Mouse (Mus musculus): ENCODE measurements around the gene Olfr153. TPM values are rescaled to one million over a fixed set of nuclear protein-coding genes. Genes with fewer than 3 reads are reported as not detected.
"Not testable (repeated sequence)": the region's sequence is repeated elsewhere in the genome, so short reads cannot be mapped to it uniquely, and the experiment has no call there.

The Olfr153 gene
- not detected in 2 replicates for polyA plus RNA-seq (2015; fragmentation: Nextera tagmentation; extraction: Ambion mirVana)

- no peak within 1 kb of the TSS for H3K9ac ChIP-seq (ENCODE audit: low read depth, low read length)
- no peaks in the 10 kb centered on the region for H3K27me3 ChIP-seq (ENCODE audit: control insufficient read depth, insufficient read depth, low read depth, low read length)
- no peaks in the 10 kb centered on the region for H3K9me3 ChIP-seq (replicated peaks; ENCODE audit: control insufficient read depth, low read length, poor library complexity, severe bottlenecking)
- H3K4me2 ChIP-seq (ENCODE audit: low read length) = no peak within 1 kb of the TSS
- H3K4me3 ChIP-seq (ENCODE audit: low read depth, low read length) = no peak within 1 kb of the TSS
- no peaks in the 10 kb centered on the region for H3K36me3 ChIP-seq (ENCODE audit: control insufficient read depth, insufficient read depth, low read length)
- no peak for ATAC-seq
- H3K27ac ChIP-seq (ENCODE audit: low read length) = no peak within 1 kb of the TSS
- no peaks in the 10 kb centered on the region for H3K4me1 ChIP-seq (ENCODE audit: control insufficient read depth, insufficient read depth, low read length)
Measured at GRCm38 (mm10) chr2:87531496-87531895, at the start of gene Olfr153. Olfr153 (plus strand) TSS chr2:87531796.

GRCm38 (mm10) chr2:87482276-87482675, 49.3 kb upstream of the Olfr153 start:
- ATAC-seq = no peak
- no peaks in the 10 kb centered on the region for H3K27me3 ChIP-seq (ENCODE audit: control insufficient read depth, insufficient read depth, low read depth, low read length)
- H3K4me3 ChIP-seq (ENCODE audit: low read depth, low read length) = no peak overlapping the region
- no peak overlapping the region for H3K9ac ChIP-seq (ENCODE audit: low read depth, low read length)
- WGBS = 76% methylated on average over 2 of the region's 2 CpGs
- H3K4me1 ChIP-seq (ENCODE audit: control insufficient read depth, insufficient read depth, low read length) = no peaks in the 10 kb centered on the region
- H3K4me2 ChIP-seq (ENCODE audit: low read length) = no peak overlapping the region
- H3K9me3 ChIP-seq (replicated peaks; ENCODE audit: control insufficient read depth, low read length, poor library complexity, severe bottlenecking) = no peaks in the 10 kb centered on the region
- H3K27ac ChIP-seq (ENCODE audit: low read length) = no peak overlapping the region
- H3K36me3 ChIP-seq (ENCODE audit: control insufficient read depth, insufficient read depth, low read length) = no peaks in the 10 kb centered on the region

- H3K4me2 ChIP-seq (ENCODE audit: low read length); H3K9me3 ChIP-seq (replicated peaks; ENCODE audit: control insufficient read depth, low read length, poor library complexity, severe bottlenecking); H3K36me3 ChIP-seq (ENCODE audit: control insufficient read depth, insufficient read depth, low read length); ATAC-seq; H3K27ac ChIP-seq (ENCODE audit: low read length); H3K27me3 ChIP-seq (ENCODE audit: control insufficient read depth, insufficient read depth, low read depth, low read length); H3K4me3 ChIP-seq (ENCODE audit: low read depth, low read length); H3K4me1 ChIP-seq (ENCODE audit: control insufficient read depth, insufficient read depth, low read length); H3K9ac ChIP-seq (ENCODE audit: low read depth, low read length): not testable (repeated sequence)
- WGBS = 95% methylated on average over 4 of the region's 5 CpGs
Measured at GRCm38 (mm10) chr2:87496993-87497392, 34.6 kb upstream of the Olfr153 start, which contains the start of gene Pramel7. Pramel7 (minus strand) TSS chr2:87497093.

DNA sequence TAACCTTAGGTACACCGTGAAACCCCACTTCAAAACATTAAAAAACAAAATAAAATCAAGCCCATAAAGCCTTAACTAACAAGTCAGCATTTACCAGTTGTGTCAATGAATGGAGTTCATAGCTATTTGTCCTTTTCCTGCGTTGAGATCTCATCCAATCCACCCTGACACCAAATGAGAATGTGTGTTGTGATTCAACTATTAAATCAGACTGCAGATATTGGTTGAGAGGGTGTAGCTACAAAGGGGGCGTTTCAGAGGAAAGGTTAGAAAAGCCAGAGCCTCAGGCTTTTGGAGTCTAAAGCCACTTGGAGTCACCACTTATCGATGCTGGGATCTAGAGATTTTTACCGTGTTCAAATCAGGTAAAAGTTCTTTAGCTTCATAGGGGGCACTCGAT, 25.3 kb upstream of the Olfr153 start, which contains the start of gene Pramel6:
Gene Pramel6 (plus strand): TSS at position 301 of the 400 bp plus-strand sequence.
- H3K9ac ChIP-seq (ENCODE audit: low read depth, low read length) = no peak within 1 kb of the TSS
- H3K36me3 ChIP-seq (ENCODE audit: control insufficient read depth, insufficient read depth, low read length) = no peaks in the 10 kb centered on the region
- H3K9me3 ChIP-seq (replicated peaks; ENCODE audit: control insufficient read depth, low read length, poor library complexity, severe bottlenecking) = no peaks in the 10 kb centered on the region
- H3K4me1 ChIP-seq (ENCODE audit: control insufficient read depth, insufficient read depth, low read length) = no peaks in the 10 kb centered on the region
- no peaks in the 10 kb centered on the region for H3K27me3 ChIP-seq (ENCODE audit: control insufficient read depth, insufficient read depth, low read depth, low read length)
- H3K27ac ChIP-seq (ENCODE audit: low read length) = no peak within 1 kb of the TSS
- 89% methylated on average over 6 of the region's 6 CpGs for WGBS
- no peak within 1 kb of the TSS for H3K4me2 ChIP-seq (ENCODE audit: low read length)
- no peak for ATAC-seq
- no peak within 1 kb of the TSS for H3K4me3 ChIP-seq (ENCODE audit: low read depth, low read length)

DNA sequence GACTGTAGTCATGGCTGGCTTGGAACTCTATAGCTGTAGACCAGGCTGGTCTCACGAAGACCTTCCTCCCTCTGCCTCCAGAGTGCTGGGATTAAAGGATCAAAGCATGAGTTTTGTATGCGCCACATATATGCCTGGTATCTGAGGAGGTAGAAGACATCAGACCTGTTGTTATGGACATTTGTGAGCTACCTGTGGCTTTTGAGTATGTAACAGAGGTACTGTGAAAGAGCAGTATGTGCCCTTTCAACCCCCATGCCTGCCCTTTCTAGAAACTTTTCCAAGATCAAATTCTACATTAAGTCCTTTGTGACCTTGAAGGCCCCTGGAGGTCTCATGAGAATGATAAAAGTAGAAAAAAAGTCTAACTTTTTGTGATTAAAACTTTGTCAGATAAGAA, 16.6 kb upstream of the Olfr153 start:
- H3K4me1 ChIP-seq (ENCODE audit: control insufficient read depth, insufficient read depth, low read length) = no peaks in the 10 kb centered on the region

GRCm38 (mm10) chr2:87515457-87516060, 16.0 kb upstream of the Olfr153 start:
- WGBS = 85% methylated on average over 7 of the region's 8 CpGs
- no peaks in the 10 kb centered on the region for H3K4me1 ChIP-seq (ENCODE audit: control insufficient read depth, insufficient read depth, low read length)
- no peak overlapping the region for H3K27ac ChIP-seq (ENCODE audit: low read length)
- no peak for ATAC-seq
- H3K9ac ChIP-seq (ENCODE audit: low read depth, low read length) = no peak overlapping the region
- no peaks in the 10 kb centered on the region for H3K27me3 ChIP-seq (ENCODE audit: control insufficient read depth, insufficient read depth, low read depth, low read length)
- H3K4me2 ChIP-seq (ENCODE audit: low read length) = no peak overlapping the region
- H3K9me3 ChIP-seq (replicated peaks; ENCODE audit: control insufficient read depth, low read length, poor library complexity, severe bottlenecking) = no peaks in the 10 kb centered on the region
- H3K4me3 ChIP-seq (ENCODE audit: low read depth, low read length) = no peak overlapping the region
- H3K36me3 ChIP-seq (ENCODE audit: control insufficient read depth, insufficient read depth, low read length) = no peaks in the 10 kb centered on the region

More for the DNA sequence above, 16.6 kb upstream of the Olfr153 start:
- Histone ChIP-seq H3K4me3 (ENCODE audit: low read depth, low read length) (no peak overlapping the region), H3K27me3 (ENCODE audit: control insufficient read depth, insufficient read depth, low read depth, low read length) (no peaks in the 10 kb centered on the region), H3K4me2 (ENCODE audit: low read length) (no peak overlapping the region), H3K9ac (ENCODE audit: low read depth, low read length) (no peak overlapping the region), H3K36me3 (ENCODE audit: control insufficient read depth, insufficient read depth, low read length) (no peaks in the 10 kb centered on the region), H3K27ac (ENCODE audit: low read length) (no peak overlapping the region), H3K9me3 (replicated peaks; ENCODE audit: control insufficient read depth, low read length, poor library complexity, severe bottlenecking) (no peaks in the 10 kb centered on the region)
- WGBS = 84% methylated on average over 2 of the region's 2 CpGs
- ATAC-seq = no peak

- Histone ChIP-seq H3K4me2 (ENCODE audit: low read length) (no peak overlapping the region), H3K4me3 (ENCODE audit: low read depth, low read length) (no peak overlapping the region), H3K27me3 (ENCODE audit: control insufficient read depth, insufficient read depth, low read depth, low read length) (no peaks in the 10 kb centered on the region), H3K9ac (ENCODE audit: low read depth, low read length) (no peak overlapping the region), H3K4me1 (ENCODE audit: control insufficient read depth, insufficient read depth, low read length) (no peaks in the 10 kb centered on the region), H3K9me3 (replicated peaks; ENCODE audit: control insufficient read depth, low read length, poor library complexity, severe bottlenecking) (no peaks in the 10 kb centered on the region), H3K36me3 (ENCODE audit: control insufficient read depth, insufficient read depth, low read length) (no peaks in the 10 kb centered on the region), H3K27ac (ENCODE audit: low read length) (no peak overlapping the region)
- ATAC-seq = no peak
- 82% methylated on average over 3 of the region's 3 CpGs for WGBS
Measured at GRCm38 (mm10) chr2:87516581-87516980, 15.0 kb upstream of the Olfr153 start.

DNA sequence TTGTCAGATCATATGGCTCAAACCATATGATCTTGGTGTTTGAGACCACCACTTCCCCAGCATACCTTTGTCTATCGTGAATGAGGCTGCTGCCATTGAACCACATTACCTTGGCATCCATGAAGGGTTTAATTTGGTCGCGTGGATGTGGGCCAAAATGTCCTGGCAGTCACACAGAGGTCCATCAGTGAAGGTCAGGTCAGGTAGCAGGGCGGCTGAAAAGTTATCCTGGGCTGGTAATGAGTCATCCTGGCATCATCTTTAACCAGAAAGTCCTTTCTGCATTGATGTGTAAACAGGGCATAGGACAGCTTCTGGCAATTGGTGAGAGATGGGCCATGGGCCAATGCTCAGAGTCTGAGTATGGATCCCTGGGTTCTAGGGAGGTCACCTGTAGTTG, 10.9 kb upstream of the Olfr153 start:
- H3K36me3 ChIP-seq (ENCODE audit: control insufficient read depth, insufficient read depth, low read length) = no peaks in the 10 kb centered on the region
- no peak overlapping the region for H3K4me3 ChIP-seq (ENCODE audit: low read depth, low read length)
- no peak overlapping the region for H3K9ac ChIP-seq (ENCODE audit: low read depth, low read length)
- H3K27ac ChIP-seq (ENCODE audit: low read length) = no peak overlapping the region
- 88% methylated on average over 4 of the region's 4 CpGs for WGBS
- H3K4me1 ChIP-seq (ENCODE audit: control insufficient read depth, insufficient read depth, low read length) = no peaks in the 10 kb centered on the region
- no peak overlapping the region for H3K4me2 ChIP-seq (ENCODE audit: low read length)
- no peak for ATAC-seq
- H3K9me3 ChIP-seq (replicated peaks; ENCODE audit: control insufficient read depth, low read length, poor library complexity, severe bottlenecking) = no peaks in the 10 kb centered on the region
- H3K27me3 ChIP-seq (ENCODE audit: control insufficient read depth, insufficient read depth, low read depth, low read length) = no peaks in the 10 kb centered on the region

DNA sequence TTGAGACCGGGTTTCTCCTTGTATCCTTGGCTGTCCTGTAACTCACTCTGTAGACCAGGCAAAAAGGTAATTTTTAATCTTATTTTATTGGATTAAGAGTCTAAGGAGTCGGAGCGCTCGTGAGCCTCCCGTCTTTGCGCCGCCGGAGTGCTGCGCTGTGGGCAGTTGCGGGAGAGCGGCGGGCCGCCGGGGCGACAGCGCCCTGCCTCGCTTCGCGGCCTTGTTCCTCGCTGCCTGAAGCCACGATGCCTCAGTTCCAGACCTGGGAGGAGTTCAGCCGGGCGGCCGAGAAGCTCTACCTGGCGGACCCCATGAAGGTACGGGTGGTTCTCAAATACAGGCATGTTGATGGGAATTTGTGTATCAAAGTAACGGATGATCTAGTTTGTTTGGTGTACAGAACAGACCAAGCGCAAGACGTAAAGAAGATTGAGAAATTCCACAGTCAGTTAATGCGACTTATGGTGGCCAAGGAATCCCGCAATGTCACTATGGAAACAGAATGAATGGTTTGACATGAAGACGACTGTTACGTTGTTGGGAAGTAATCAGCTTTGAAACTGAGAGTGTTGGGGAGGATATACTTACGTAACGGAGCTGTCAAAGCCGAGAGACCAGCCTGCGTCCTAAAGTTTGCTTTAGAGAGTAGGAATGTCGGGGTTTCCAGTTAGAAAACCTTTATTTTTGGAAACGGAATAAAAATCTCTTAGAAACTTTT, 5.5 kb upstream of the Olfr153 start:
- WGBS = 21% methylated on average over 38 of the region's 39 CpGs
- H3K4me3 ChIP-seq (ENCODE audit: low read depth, low read length) = peak overlapping the region; percentile 35
- H3K36me3 ChIP-seq (ENCODE audit: control insufficient read depth, insufficient read depth, low read length); H3K9me3 ChIP-seq (replicated peaks; ENCODE audit: control insufficient read depth, low read length, poor library complexity, severe bottlenecking); H3K27me3 ChIP-seq (ENCODE audit: control insufficient read depth, insufficient read depth, low read depth, low read length); H3K27ac ChIP-seq (ENCODE audit: low read length); H3K4me1 ChIP-seq (ENCODE audit: control insufficient read depth, insufficient read depth, low read length): not testable (repeated sequence)
- H3K4me2 ChIP-seq (ENCODE audit: low read length) = peak overlapping the region; percentile 55
- ATAC-seq = peak; percentile 89
- peak overlapping the region; percentile 52; the same call in 1 of the 2 replicates for H3K9ac ChIP-seq (ENCODE audit: low read depth, low read length)

Data from midbrain, embryonic 16.5 days (tissue).